Mouse (Mus musculus): ENCODE measurements around the gene Fam204a.

The Fam204a gene

GRCm38 (mm10) chr19:60225899-60226844, at the start of gene Fam204a:
TSS of gene Fam204a (minus strand) at chr19:60226701.
- DNase-seq (ENCODE audit: low spot score in 2 of 2), result peak; percentile 89 to 91

- DNase-seq (ENCODE audit: low spot score in 2 of 2), result no peak
Observed at GRCm38 (mm10) chr19:60265789-60266188, 39.3 kb upstream of the Fam204a start.

DNA sequence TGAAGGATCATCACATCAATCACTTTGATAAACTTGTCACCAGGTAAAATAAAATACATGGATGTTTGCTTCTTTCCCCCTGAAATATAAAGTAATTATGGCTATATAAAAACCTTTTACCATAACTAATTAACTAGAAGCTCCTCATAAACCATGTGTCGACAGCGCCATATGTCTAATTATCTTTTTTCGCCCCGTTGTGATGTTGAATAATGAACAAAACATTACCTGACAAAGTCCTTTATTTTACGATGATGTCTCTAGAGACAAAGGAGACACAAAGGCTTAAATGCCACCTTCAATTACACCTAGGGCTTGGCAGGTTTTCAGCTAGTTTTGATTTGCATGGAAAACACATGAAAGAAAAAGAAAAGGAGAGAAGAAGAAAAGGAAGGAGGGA, 34.2 kb upstream of the Fam204a start:
- no peak for DNase-seq (ENCODE audit: low spot score in 2 of 2)

GRCm38 (mm10) chr19:60252021-60252420, 25.5 kb upstream of the Fam204a start:
- DNase-seq (ENCODE audit: low spot score in 2 of 2), result peak; percentile 16 to 20

DNA sequence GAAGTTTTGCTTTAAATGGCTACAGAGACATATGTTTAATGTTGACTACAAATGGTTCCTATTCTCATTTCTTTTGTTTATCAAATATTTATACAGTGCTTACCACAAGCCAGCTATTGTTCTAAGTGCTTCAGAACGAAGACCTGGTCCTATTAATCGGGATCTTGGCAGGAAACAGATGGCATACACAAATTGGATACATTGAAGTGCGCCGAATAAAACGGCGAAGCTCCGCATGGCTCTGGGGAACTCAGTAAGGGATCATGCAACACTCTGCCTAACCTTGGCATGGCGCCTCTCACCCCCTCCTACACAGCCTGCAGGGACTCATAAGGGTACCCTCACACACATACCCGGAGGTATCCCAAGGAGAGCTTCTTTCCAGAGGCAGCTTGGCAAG, 24.7 kb upstream of the Fam204a start:
- DNase-seq (ENCODE audit: low spot score in 2 of 2), result no peak

DNA sequence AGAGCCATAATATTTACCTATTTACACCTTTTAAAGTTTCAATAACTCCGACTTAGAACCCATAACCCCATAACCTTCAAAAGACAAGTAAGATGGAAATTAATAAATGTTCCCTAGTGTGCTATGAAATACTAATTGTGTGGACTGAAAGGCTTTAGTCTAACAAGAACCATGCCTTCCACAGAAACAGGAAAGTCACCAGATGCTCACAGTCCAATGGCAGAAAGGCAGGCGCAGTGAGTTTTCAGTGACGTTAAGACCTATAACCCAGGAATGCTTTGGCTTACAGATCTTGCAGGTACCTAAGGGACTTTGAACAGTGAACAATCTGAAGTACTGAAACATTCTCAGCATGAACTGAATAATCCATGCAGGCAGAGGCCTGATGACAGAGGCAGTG, 18.7 kb upstream of the Fam204a start:
- DNase-seq (ENCODE audit: low spot score in 2 of 2), result no peak

GRCm38 (mm10) chr19:60242620-60243019, 16.1 kb upstream of the Fam204a start:
- DNase-seq (ENCODE audit: low spot score in 2 of 2), result no peak

DNA sequence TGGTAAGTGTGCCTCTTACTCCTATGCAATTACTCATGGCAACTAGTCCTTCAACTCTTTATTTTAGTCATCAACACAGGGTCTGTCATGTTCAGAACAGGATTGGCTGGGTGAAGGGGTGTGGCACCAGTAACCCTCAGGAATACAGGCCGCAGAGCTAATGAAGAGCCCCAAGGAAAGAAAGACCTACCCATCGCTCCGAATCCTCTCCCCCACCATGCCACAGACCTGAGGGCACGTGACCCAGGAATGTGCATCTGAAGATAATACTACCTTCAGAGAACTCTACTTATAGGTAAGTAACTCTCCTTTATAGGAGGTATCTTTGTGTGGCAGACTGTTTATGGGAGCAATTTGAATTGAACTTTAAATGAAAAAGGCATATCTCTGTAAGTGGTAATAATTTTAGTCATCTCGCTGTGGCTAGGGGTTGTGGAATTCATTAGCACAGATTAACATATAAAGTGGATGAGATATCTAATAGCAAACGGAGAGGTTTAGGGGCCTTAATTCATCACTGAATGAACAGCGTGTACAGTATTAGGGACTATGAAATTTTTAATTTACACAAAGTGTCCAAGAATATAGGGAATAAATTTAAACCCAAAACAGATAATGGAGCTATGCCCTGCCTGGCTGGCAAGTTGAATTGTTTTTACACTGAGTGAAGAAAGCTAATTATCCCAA, 15.6 kb upstream of the Fam204a start:
- no peak for DNase-seq (ENCODE audit: low spot score in 2 of 2)

- no peak for DNase-seq (ENCODE audit: low spot score in 2 of 2)
Observed at GRCm38 (mm10) chr19:60231542-60231941, 5.0 kb upstream of the Fam204a start.

GRCm38 (mm10) chr19:60226845-60227235, 339 bp upstream of the Fam204a start:
- DNase-seq (ENCODE audit: low spot score in 2 of 2), result peak in 1 of 2 experiments; percentile 4

DNA sequence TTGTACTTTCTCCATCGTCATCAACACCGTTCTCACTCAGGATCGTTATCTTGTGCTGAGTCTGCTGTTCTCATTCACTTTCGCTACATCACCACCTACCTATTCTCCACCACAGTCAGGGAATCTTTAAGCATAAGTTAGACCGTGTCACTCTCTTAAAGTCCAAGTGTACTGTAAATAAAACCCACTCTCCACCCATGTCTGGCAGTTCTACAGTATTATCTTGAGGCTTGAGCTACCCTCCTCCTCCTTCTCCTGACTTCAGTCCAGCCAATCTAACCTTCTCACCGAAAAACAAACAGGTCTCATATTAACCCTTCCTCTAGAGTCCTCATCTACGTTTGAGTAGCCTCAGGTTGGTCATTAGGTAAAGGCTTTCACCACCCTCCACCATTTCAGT, 7.1 kb downstream of the Fam204a start:
- no peak for DNase-seq (ENCODE audit: low spot score in 2 of 2)

DNA sequence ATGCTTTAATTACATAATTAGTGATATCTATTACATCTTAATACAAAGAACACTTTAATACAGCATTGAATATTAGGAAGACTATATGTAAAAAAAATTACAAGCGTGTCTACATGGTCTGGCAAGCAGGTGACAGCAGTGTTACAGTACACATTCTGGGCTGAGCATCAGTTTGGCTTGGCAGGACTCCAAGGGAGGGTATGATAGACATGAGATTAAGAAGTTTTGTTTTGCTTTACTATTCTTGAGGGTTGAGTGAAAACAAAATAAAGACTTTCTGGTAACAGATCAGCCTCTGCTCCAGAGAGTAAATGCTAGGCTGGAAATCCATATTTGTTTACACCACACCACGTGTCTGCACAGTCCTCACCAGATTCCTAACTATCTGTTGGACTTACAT, 8.5 kb downstream of the Fam204a start:
- no peak for DNase-seq (ENCODE audit: low spot score in 2 of 2)

- no peak for DNase-seq (ENCODE audit: low spot score in 2 of 2)
Observed at GRCm38 (mm10) chr19:60208173-60208572, 18.3 kb downstream of the Fam204a start.

DNA sequence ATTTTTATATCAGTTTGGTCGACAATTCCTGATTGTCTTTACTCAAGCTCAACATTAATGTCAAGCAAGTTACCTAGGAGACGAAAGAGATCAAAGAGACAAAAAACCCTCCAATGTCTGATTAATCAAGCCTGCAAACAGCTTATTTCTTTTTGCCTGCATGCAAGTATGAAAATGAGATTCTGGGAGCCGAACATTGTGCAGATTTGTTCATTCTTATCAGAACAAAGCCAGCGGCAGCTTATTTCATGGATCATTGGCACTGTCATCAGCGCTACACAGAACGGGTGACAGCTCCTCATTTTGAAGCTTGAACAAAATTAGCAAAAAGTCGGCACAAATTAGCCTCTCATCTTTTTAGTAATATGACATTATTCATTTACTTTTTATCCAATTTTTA, 22.3 kb downstream of the Fam204a start:
- DNase-seq (ENCODE audit: low spot score in 2 of 2), result no peak

DNA sequence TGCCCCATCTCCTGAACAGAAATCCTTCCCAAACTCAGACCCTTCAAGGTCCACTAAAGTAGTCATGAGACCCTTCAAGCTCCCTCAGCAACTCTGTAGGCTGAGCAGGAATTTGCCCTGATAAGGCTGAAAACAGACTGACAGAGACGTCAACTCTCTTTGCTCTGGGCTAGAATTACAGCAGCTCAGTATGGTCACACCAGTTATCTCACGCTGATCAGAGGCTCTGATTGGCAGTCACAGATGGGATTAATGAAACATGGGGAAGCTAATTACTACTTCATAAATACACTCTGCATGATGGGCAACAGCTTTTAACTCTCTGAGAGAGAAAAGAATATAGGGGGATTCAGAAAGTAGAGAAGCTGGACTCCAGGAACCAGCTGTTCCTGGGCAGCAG, 26.2 kb downstream of the Fam204a start:
- DNase-seq (ENCODE audit: low spot score in 2 of 2), result no peak

DNA sequence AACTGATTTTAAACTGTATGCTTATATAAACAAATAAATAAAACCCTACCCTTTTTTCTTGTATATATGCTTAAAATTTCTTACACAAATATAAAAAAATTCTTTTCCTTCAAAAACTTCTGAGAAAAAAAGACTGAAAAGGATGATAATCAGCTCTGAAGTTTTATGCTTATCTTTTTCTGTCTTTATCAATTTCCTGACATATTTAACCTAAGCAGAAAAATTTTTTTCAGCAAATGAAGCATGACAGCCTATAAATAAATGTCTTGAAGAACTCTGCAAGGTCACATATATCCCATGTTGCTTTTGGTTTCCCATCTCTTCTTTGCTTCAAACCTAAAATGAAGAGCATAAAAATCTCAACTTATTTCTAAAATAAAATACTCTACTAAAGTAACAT, 27.3 kb downstream of the Fam204a start:
- no peak for DNase-seq (ENCODE audit: low spot score in 2 of 2)

DNA sequence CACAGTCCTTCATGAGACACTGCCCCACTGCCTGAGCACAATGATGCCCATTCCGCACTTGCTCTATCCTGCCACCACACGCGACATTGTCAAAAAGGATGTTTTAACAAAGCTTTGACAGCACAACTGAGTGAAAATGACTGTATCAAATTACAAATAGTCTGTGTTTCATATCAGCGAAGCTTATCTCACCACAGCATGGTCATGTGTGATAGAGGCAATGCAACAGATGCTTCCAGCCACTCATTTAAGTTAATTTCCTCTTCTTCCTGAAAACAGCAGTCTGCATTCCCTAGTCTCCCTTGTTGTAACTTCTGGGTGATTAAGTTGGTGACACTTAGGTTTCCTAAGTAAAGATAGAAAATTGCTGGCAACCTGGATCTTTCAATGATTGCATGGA, 33.7 kb downstream of the Fam204a start:
- no peak for DNase-seq (ENCODE audit: low spot score in 2 of 2)

- DNase-seq (ENCODE audit: low spot score in 2 of 2), result no peak
Observed at GRCm38 (mm10) chr19:60189206-60189605, 37.3 kb downstream of the Fam204a start.

GRCm38 (mm10) chr19:60182901-60183300, 43.6 kb downstream of the Fam204a start:
- DNase-seq (ENCODE audit: low spot score in 2 of 2), result peak; percentile 81 to 85

DNA sequence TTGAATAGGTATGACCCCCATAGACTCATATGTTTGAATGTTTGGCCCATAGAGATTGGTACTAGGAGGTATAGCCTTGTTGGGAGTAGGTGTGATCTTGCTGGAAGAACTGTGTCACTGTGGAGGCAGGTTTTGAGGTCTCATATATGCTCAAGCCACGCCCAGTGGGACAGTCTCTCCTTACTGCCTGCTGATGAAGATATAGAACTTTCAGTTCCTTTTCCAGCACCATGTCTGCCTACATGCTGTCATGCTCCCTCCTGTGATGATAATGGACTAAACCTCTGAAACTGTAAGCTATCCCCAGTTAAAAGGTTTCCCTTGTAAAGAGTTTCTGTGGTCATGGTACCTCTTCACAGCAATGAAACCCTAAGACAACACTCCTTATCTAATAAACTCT, 44.3 kb downstream of the Fam204a start:
- peak; percentile 61 to 65 for DNase-seq (ENCODE audit: low spot score in 2 of 2)

- DNase-seq (ENCODE audit: low spot score in 2 of 2), result no peak
Observed at GRCm38 (mm10) chr19:60178771-60179563, 47.5 kb downstream of the Fam204a start.

GRCm38 (mm10) chr19:60165417-60165816, 61.1 kb downstream of the Fam204a start:
- no peak for DNase-seq (ENCODE audit: low spot score in 2 of 2)
